Mouse (Mus musculus): ENCODE measurements at regions not wholly inside any gene's neighbourhood (a gene's known extent, or its start where the extent isn't known, plus 50 kb on each side); places are given as distances from the start of the nearest gene placed in this dataset.

DNA sequence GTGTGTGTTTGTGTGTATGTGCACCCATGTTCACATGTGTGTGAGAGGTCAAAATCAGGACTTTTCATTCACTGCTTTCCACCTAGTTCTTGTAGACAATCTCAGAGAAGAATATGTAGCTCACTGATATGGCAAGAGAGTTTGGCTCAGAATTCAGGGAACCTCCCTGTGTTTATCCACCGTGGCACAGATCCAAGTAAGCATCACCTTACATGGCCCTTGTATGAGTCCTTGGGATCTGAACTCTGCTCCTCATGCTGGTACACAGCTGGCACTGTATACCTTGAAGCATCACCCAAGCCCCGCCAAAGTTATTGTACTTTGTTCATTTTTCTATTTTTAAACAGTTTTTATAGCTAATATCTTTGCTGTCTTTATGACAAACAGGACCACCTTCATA lies 385.7 kb downstream of the Tecrl start:
- Histone ChIP-seq H3K36me3 (ENCODE audit: control insufficient read depth, insufficient read depth, low read length) (no peaks in the 10 kb centered on the region), H3K27me3 (ENCODE audit: control insufficient read depth, insufficient read depth, low read length) (no peaks in the 10 kb centered on the region), H3K4me1 (ENCODE audit: control insufficient read depth, insufficient read depth, low read length) (no peaks in the 10 kb centered on the region), H3K79me2 (ENCODE audit: control insufficient read depth, insufficient read depth, low read length) (no peaks in the 10 kb centered on the region), H3K27ac (replicated peaks; ENCODE audit: insufficient read depth, low read depth, low read length) (no peak overlapping the region), H3K4me3 (ENCODE audit: insufficient read depth, low read depth, low read length) (no peak overlapping the region), H3K9ac (ENCODE audit: low read depth, low read length) (no peak overlapping the region)
- TF ChIP-seq POLR2A (IDR thresholded peaks at IDR 0.05; ENCODE audit: extremely low read depth, insufficient read depth, low read length) (no peak), CTCF (IDR thresholded peaks at IDR 0.05; ENCODE audit: low read depth, low read length) (no peak)
- DNase-seq (ENCODE audit: extremely low read depth, low read depth, low spot score), result peak; percentile 63
- 64% methylated on average over 2 of the region's 2 CpGs for WGBS

DNA sequence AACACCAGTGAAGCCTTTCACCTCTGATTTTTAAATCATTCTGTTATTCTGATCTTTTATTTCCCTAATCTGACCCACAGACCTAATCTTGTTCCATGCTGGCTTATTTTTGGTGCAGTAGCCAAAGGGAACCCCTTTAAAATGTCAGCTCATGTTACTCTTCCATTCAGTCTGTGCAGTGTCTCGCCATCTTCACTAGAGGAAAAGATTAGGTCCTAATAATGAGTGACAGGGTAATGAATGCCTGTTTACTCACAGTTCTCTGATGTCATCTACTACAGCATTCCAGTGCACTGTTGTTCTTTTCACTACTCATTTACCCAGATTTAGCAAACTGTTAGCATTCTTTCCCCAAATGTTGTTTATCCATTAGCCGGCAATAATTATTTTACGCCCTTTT lies 388.2 kb downstream of the Tecrl start:
- H3K27me3 ChIP-seq (ENCODE audit: control insufficient read depth, insufficient read depth, low read length), result no peaks in the 10 kb centered on the region
- H3K36me3 ChIP-seq (ENCODE audit: control insufficient read depth, insufficient read depth, low read length), result no peaks in the 10 kb centered on the region
- TF ChIP-seq CTCF (IDR thresholded peaks at IDR 0.05; ENCODE audit: low read depth, low read length), result no peak
- no peak for TF ChIP-seq POLR2A (IDR thresholded peaks at IDR 0.05; ENCODE audit: extremely low read depth, insufficient read depth, low read length)
- no peak overlapping the region for H3K9ac ChIP-seq (ENCODE audit: low read depth, low read length)
- H3K4me1 ChIP-seq (ENCODE audit: control insufficient read depth, insufficient read depth, low read length), result no peaks in the 10 kb centered on the region
- H3K27ac ChIP-seq (replicated peaks; ENCODE audit: insufficient read depth, low read depth, low read length), result no peak overlapping the region
- no peaks in the 10 kb centered on the region for H3K79me2 ChIP-seq (ENCODE audit: control insufficient read depth, insufficient read depth, low read length)
- 59% methylated on average over 3 of the region's 3 CpGs for WGBS
- H3K4me3 ChIP-seq (ENCODE audit: insufficient read depth, low read depth, low read length), result no peak overlapping the region
- DNase-seq (ENCODE audit: extremely low read depth, low read depth, low spot score), result no peak

DNA sequence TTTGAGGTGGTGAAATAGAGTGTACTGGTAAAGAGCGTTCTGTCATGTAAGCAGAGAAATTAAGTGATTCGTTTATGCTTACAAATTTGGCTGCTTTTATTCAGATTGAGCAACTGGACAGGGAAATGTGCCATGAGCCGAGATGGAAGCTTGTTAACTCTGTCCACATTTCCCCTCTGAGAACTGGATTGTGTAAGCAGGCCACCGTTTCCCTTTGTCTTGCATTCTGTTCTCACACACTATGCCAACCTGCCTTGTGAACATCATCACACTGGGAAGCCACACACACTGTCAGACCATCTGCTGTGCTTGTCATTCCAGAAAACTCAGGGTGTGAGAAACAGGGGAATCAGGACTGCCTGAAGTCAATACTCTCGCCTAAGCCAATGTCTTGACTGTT lies 388.8 kb downstream of the Tecrl start:
- no peaks in the 10 kb centered on the region for H3K36me3 ChIP-seq (ENCODE audit: control insufficient read depth, insufficient read depth, low read length)
- H3K4me3 ChIP-seq (ENCODE audit: insufficient read depth, low read depth, low read length), result no peak overlapping the region
- H3K4me1 ChIP-seq (ENCODE audit: control insufficient read depth, insufficient read depth, low read length), result no peaks in the 10 kb centered on the region
- WGBS, result 48% methylated on average over 5 of the region's 5 CpGs
- no peaks in the 10 kb centered on the region for H3K27me3 ChIP-seq (ENCODE audit: control insufficient read depth, insufficient read depth, low read length)
- no peak overlapping the region for H3K27ac ChIP-seq (replicated peaks; ENCODE audit: insufficient read depth, low read depth, low read length)
- DNase-seq (ENCODE audit: extremely low read depth, low read depth, low spot score), result peak; percentile 74
- H3K79me2 ChIP-seq (ENCODE audit: control insufficient read depth, insufficient read depth, low read length), result no peaks in the 10 kb centered on the region
- TF ChIP-seq CTCF (IDR thresholded peaks at IDR 0.05; ENCODE audit: low read depth, low read length) (no peak), POLR2A (IDR thresholded peaks at IDR 0.05; ENCODE audit: extremely low read depth, insufficient read depth, low read length) (no peak)
- no peak overlapping the region for H3K9ac ChIP-seq (ENCODE audit: low read depth, low read length)

DNA sequence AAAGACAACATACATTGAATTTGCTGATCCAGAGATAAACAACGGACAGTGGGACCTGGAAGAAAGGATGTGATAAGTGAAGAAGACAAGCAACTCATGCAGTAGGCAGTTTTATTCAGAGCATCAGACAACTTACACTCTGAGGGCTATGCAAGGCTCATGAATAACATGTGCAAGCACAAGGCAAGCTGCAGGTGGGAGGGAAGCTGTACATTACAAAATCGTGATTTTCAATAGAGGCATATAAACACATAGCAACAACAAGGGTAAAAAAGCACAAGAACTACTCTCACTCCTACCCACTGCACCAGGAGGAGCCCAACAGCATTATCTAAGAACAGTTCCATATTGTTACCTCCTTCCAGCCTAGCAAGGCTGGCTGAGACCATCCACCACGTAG lies 390.5 kb downstream of the Tecrl start:
- 64% methylated on average over 3 of the region's 3 CpGs for WGBS
- TF ChIP-seq CTCF (IDR thresholded peaks at IDR 0.05; ENCODE audit: low read depth, low read length) (no peak), POLR2A (IDR thresholded peaks at IDR 0.05; ENCODE audit: extremely low read depth, insufficient read depth, low read length) (no peak)
- DNase-seq (ENCODE audit: extremely low read depth, low read depth, low spot score), result no peak

DNA sequence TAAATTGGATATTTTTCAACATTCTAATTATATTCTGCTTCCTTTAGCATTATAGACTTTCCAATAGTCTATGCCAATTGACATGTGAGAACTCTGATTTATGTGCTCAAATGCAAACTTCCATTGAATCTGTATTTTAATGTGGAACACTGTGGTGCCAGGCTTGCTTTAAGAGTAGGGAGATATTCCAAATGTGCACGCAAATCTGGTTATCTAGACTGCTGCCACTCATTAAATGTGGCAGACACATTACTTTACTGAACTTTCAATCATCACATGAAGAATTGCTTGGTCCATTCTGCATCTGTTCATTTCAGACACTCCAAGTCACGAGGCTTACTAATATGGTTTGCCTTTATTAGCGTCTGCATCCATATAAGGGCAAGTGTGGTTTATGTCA lies 399.0 kb downstream of the Tecrl start:
- Histone ChIP-seq H3K4me3 (ENCODE audit: insufficient read depth, low read depth, low read length) (no peak overlapping the region), H3K36me3 (ENCODE audit: control insufficient read depth, insufficient read depth, low read length) (no peaks in the 10 kb centered on the region)
- 70% methylated on average over 3 of the region's 3 CpGs for WGBS

More for the DNA sequence above, 390.5 kb downstream of the Tecrl start:
- no peak overlapping the region for H3K27ac ChIP-seq (replicated peaks; ENCODE audit: insufficient read depth, low read depth, low read length)
- H3K79me2 ChIP-seq (ENCODE audit: control insufficient read depth, insufficient read depth, low read length), result no peaks in the 10 kb centered on the region
- no peaks in the 10 kb centered on the region for H3K27me3 ChIP-seq (ENCODE audit: control insufficient read depth, insufficient read depth, low read length)
- no peak overlapping the region for H3K9ac ChIP-seq (ENCODE audit: low read depth, low read length)
- no peaks in the 10 kb centered on the region for H3K36me3 ChIP-seq (ENCODE audit: control insufficient read depth, insufficient read depth, low read length)
- no peaks in the 10 kb centered on the region for H3K4me1 ChIP-seq (ENCODE audit: control insufficient read depth, insufficient read depth, low read length)
- H3K4me3 ChIP-seq (ENCODE audit: insufficient read depth, low read depth, low read length), result no peak overlapping the region

DNA sequence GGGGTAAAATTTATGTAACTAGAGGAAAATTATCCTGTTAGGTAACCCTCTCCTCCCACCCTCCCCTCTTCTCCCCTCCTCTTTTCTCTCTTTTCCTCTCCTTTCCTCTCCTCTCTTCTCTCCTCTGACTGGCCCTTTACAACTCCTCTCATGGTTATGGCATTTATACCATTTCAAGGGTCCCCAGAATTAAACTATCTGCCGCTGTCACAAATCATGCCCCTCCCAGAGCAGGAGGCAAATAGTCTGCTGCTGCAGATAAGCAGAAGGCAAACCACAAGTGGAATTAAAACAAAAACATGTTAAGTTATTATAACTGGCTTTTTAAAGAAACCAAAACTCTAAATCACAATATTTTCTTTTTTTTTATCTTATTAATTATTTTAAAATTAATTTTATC lies 407.9 kb downstream of the Tecrl start:
- Histone ChIP-seq H3K9ac (ENCODE audit: low read depth, low read length) (no peak overlapping the region), H3K4me1 (ENCODE audit: control insufficient read depth, insufficient read depth, low read length) (no peaks in the 10 kb centered on the region), H3K36me3 (ENCODE audit: control insufficient read depth, insufficient read depth, low read length) (no peaks in the 10 kb centered on the region), H3K27ac (replicated peaks; ENCODE audit: insufficient read depth, low read depth, low read length) (no peak overlapping the region), H3K27me3 (ENCODE audit: control insufficient read depth, insufficient read depth, low read length) (no peaks in the 10 kb centered on the region), H3K79me2 (ENCODE audit: control insufficient read depth, insufficient read depth, low read length) (no peaks in the 10 kb centered on the region), H3K4me3 (ENCODE audit: insufficient read depth, low read depth, low read length) (no peak overlapping the region)
- TF ChIP-seq POLR2A (IDR thresholded peaks at IDR 0.05; ENCODE audit: extremely low read depth, insufficient read depth, low read length) (no peak), CTCF (IDR thresholded peaks at IDR 0.05; ENCODE audit: low read depth, low read length) (no peak)
- DNase-seq (ENCODE audit: extremely low read depth, low read depth, low spot score), result no peak
- WGBS, result 91% methylated on average over 1 of the region's 1 CpGs

More for the DNA sequence above, 399.0 kb downstream of the Tecrl start:
- Histone ChIP-seq H3K27me3 (ENCODE audit: control insufficient read depth, insufficient read depth, low read length) (no peaks in the 10 kb centered on the region), H3K27ac (replicated peaks; ENCODE audit: insufficient read depth, low read depth, low read length) (no peak overlapping the region), H3K79me2 (ENCODE audit: control insufficient read depth, insufficient read depth, low read length) (no peaks in the 10 kb centered on the region), H3K9ac (ENCODE audit: low read depth, low read length) (no peak overlapping the region), H3K4me1 (ENCODE audit: control insufficient read depth, insufficient read depth, low read length) (no peaks in the 10 kb centered on the region)
- no peak for DNase-seq (ENCODE audit: extremely low read depth, low read depth, low spot score)
- TF ChIP-seq POLR2A (IDR thresholded peaks at IDR 0.05; ENCODE audit: extremely low read depth, insufficient read depth, low read length) (no peak), CTCF (IDR thresholded peaks at IDR 0.05; ENCODE audit: low read depth, low read length) (no peak)
